Mouse (Mus musculus): ENCODE results near the gene Sgcg. TPM values are rescaled to one million over a fixed set of nuclear protein-coding genes. Genes with fewer than 3 reads are reported as not detected.

Gene Sgcg
- polyA plus RNA-seq, 1 experiment from 2014 or later = not detected

- WGBS = 86% methylated on average over 5 of the region's 5 CpGs
- Histone ChIP-seq H3K4me1 (peaks cover 9% of the 10 kb centered on the region; the same call in 1 of the 2 replicates), H3K9me3 (replicated peaks) (no peaks in the 10 kb centered on the region), H3K27ac (replicated peaks) (no peak overlapping the region), H3K36me3 (no peaks in the 10 kb centered on the region), H3K4me3 (no peak overlapping the region), H3K27me3 (ENCODE audit: low read depth, poor library complexity, severe bottlenecking) (no peaks in the 10 kb centered on the region)
- DNase-seq (ENCODE audit: low spot score) = no peak
Observed at GRCm38 (mm10) chr14:61224387-61225077, 33.8 kb downstream of the Sgcg start.

GRCm38 (mm10) chr14:61223740-61224139, 34.5 kb downstream of the Sgcg start:
- H3K27ac ChIP-seq (replicated peaks) = 0 out of 2 replicates have a peak overlapping the region, but pooled peaks have one; percentile 33
- H3K36me3 ChIP-seq = no peaks in the 10 kb centered on the region
- 83% methylated on average over 4 of the region's 4 CpGs for WGBS
- H3K4me3 ChIP-seq = no peak overlapping the region
- no peak for DNase-seq (ENCODE audit: low spot score)
- no peaks in the 10 kb centered on the region for H3K27me3 ChIP-seq (ENCODE audit: low read depth, poor library complexity, severe bottlenecking)
- H3K4me1 ChIP-seq = peaks cover 9% of the 10 kb centered on the region; the same call in 1 of the 2 replicates
- no peaks in the 10 kb centered on the region for H3K9me3 ChIP-seq (replicated peaks)

- Histone ChIP-seq H3K27ac (replicated peaks) (no peak overlapping the region), H3K36me3 (no peaks in the 10 kb centered on the region), H3K9me3 (replicated peaks) (no peaks in the 10 kb centered on the region), H3K4me3 (no peak overlapping the region), H3K4me1 (peaks cover 9% of the 10 kb centered on the region; the same call in 1 of the 2 replicates), H3K27me3 (ENCODE audit: low read depth, poor library complexity, severe bottlenecking) (no peaks in the 10 kb centered on the region)
- WGBS = 64% methylated on average over 6 of the region's 6 CpGs
- DNase-seq (ENCODE audit: low spot score) = no peak
Observed at GRCm38 (mm10) chr14:61222506-61222905, 35.8 kb downstream of the Sgcg start.

- Histone ChIP-seq H3K9me3 (replicated peaks) (no peaks in the 10 kb centered on the region), H3K36me3 (no peaks in the 10 kb centered on the region), H3K27me3 (ENCODE audit: low read depth, poor library complexity, severe bottlenecking) (no peaks in the 10 kb centered on the region), H3K4me1 (peaks cover 9% of the 10 kb centered on the region; the same call in 1 of the 2 replicates), H3K27ac (replicated peaks) (no peak overlapping the region), H3K4me3 (no peak overlapping the region)
- 83% methylated on average over 5 of the region's 5 CpGs for WGBS
- DNase-seq (ENCODE audit: low spot score) = no peak
Observed at GRCm38 (mm10) chr14:61221166-61221565, 37.1 kb downstream of the Sgcg start.

GRCm38 (mm10) chr14:61211754-61212153, 46.5 kb downstream of the Sgcg start:
- H3K36me3 ChIP-seq = peaks cover 69% of the 10 kb centered on the region
- WGBS = 98% methylated on average over 6 of the region's 6 CpGs
- no peaks in the 10 kb centered on the region; the same call in 1 of the 2 replicates for H3K9me3 ChIP-seq (replicated peaks)
- no peaks in the 10 kb centered on the region for H3K4me1 ChIP-seq
- no peak for DNase-seq (ENCODE audit: low spot score)
- no peaks in the 10 kb centered on the region for H3K27me3 ChIP-seq (ENCODE audit: low read depth, poor library complexity, severe bottlenecking)
- no peak overlapping the region for H3K4me3 ChIP-seq
- H3K27ac ChIP-seq (replicated peaks) = no peak overlapping the region

- DNase-seq (ENCODE audit: low spot score) = no peak
- peaks cover 86% of the 10 kb centered on the region for H3K36me3 ChIP-seq
Observed at GRCm38 (mm10) chr14:61210111-61210510, 48.2 kb downstream of the Sgcg start.

GRCm38 (mm10) chr14:61194416-61194815, 63.9 kb downstream of the Sgcg start:
- Histone ChIP-seq H3K36me3 (peaks cover 81% of the 10 kb centered on the region), H3K4me1 (no peaks in the 10 kb centered on the region), H3K4me3 (no peak overlapping the region), H3K9me3 (replicated peaks) (no peaks in the 10 kb centered on the region), H3K27me3 (ENCODE audit: low read depth, poor library complexity, severe bottlenecking) (no peaks in the 10 kb centered on the region), H3K27ac (replicated peaks) (no peak overlapping the region)
- DNase-seq (ENCODE audit: low spot score) = no peak
- WGBS = 91% methylated on average over 4 of the region's 4 CpGs

More at GRCm38 (mm10) chr14:61210111-61210510, 48.2 kb downstream of the Sgcg start:
- 94% methylated on average over 5 of the region's 5 CpGs for WGBS
- Histone ChIP-seq H3K27me3 (ENCODE audit: low read depth, poor library complexity, severe bottlenecking) (no peaks in the 10 kb centered on the region), H3K27ac (replicated peaks) (no peak overlapping the region), H3K9me3 (replicated peaks) (no peaks in the 10 kb centered on the region; the same call in 1 of the 2 replicates), H3K4me1 (no peaks in the 10 kb centered on the region), H3K4me3 (no peak overlapping the region)

GRCm38 (mm10) chr14:61192326-61192725, 66.0 kb downstream of the Sgcg start:
- no peak overlapping the region for H3K4me3 ChIP-seq
- 84% methylated on average over 10 of the region's 10 CpGs for WGBS

GRCm38 (mm10) chr14:61191904-61192303, 66.4 kb downstream of the Sgcg start:
- H3K36me3 ChIP-seq = peaks cover 76% of the 10 kb centered on the region
- 92% methylated on average over 7 of the region's 7 CpGs for WGBS

More at GRCm38 (mm10) chr14:61192326-61192725, 66.0 kb downstream of the Sgcg start:
- no peaks in the 10 kb centered on the region for H3K27me3 ChIP-seq (ENCODE audit: low read depth, poor library complexity, severe bottlenecking)
- H3K27ac ChIP-seq (replicated peaks) = no peak overlapping the region
- H3K4me1 ChIP-seq = no peaks in the 10 kb centered on the region
- peaks cover 79% of the 10 kb centered on the region for H3K36me3 ChIP-seq
- H3K9me3 ChIP-seq (replicated peaks) = no peaks in the 10 kb centered on the region
- no peak for DNase-seq (ENCODE audit: low spot score)

GRCm38 (mm10) chr14:61173229-61173628, 85.1 kb downstream of the Sgcg start:
- no peaks in the 10 kb centered on the region for H3K36me3 ChIP-seq
- under 1% methylated on average over 37 of the region's 37 CpGs for WGBS
- peak overlapping the region; percentile 63 for H3K4me3 ChIP-seq
- H3K27me3 ChIP-seq (ENCODE audit: low read depth, poor library complexity, severe bottlenecking) = peaks cover 18% of the 10 kb centered on the region; the same call in 1 of the 2 replicates
- no peaks in the 10 kb centered on the region for H3K9me3 ChIP-seq (replicated peaks)
- no peak for DNase-seq (ENCODE audit: low spot score)
- H3K27ac ChIP-seq (replicated peaks) = peak overlapping the region; percentile 94
- H3K4me1 ChIP-seq = peaks cover 13% of the 10 kb centered on the region

More at GRCm38 (mm10) chr14:61191904-61192303, 66.4 kb downstream of the Sgcg start:
- Histone ChIP-seq H3K4me1 (no peaks in the 10 kb centered on the region), H3K9me3 (replicated peaks) (no peaks in the 10 kb centered on the region), H3K27ac (replicated peaks) (no peak overlapping the region), H3K4me3 (no peak overlapping the region), H3K27me3 (ENCODE audit: low read depth, poor library complexity, severe bottlenecking) (no peaks in the 10 kb centered on the region)
- DNase-seq (ENCODE audit: low spot score) = no peak

GRCm38 (mm10) chr14:61172548-61173158, 85.6 kb downstream of the Sgcg start:
- Histone ChIP-seq H3K27me3 (ENCODE audit: low read depth, poor library complexity, severe bottlenecking) (peaks cover 18% of the 10 kb centered on the region; the same call in 1 of the 2 replicates), H3K27ac (replicated peaks) (peak overlapping the region; percentile 94), H3K36me3 (no peaks in the 10 kb centered on the region), H3K4me1 (peaks cover 13% of the 10 kb centered on the region), H3K9me3 (replicated peaks) (no peaks in the 10 kb centered on the region), H3K4me3 (peak overlapping the region; percentile 63)
- peak; percentile 100 for DNase-seq (ENCODE audit: low spot score)
- WGBS = under 1% methylated on average over 52 of the region's 52 CpGs

GRCm38 (mm10) chr14:61171261-61171970, 86.9 kb downstream of the Sgcg start:
- peaks cover 25% of the 10 kb centered on the region for H3K27me3 ChIP-seq (ENCODE audit: low read depth, poor library complexity, severe bottlenecking)
- no peak for DNase-seq (ENCODE audit: low spot score)
- peaks cover 13% of the 10 kb centered on the region for H3K4me1 ChIP-seq
- no peaks in the 10 kb centered on the region for H3K36me3 ChIP-seq
- 90% methylated on average over 5 of the region's 5 CpGs for WGBS
- H3K4me3 ChIP-seq = no peak overlapping the region
- H3K9me3 ChIP-seq (replicated peaks) = no peaks in the 10 kb centered on the region
- H3K27ac ChIP-seq (replicated peaks) = no peak overlapping the region
